In genomic region chr12:85288486-85289156, GRCm38 (mm10) we compare ENCODE assay signal across 8 mouse cellular contexts. TPM values are rescaled to one million over a fixed set of nuclear protein-coding genes. Genes with fewer than 3 reads are reported as not detected.
A peak's percentile ranks its signal among the peaks of the same experiment; 100 is the strongest.
DNase-seq lines count a peak whose midpoint lies in the region; ATAC-seq lines count a peak whose summit lies in the region.

Gene Zc2hc1c (plus strand): TSS chr12:85288591.

- no peaks in the 10 kb centered on the region for H3K27me3 ChIP-seq in forebrain, embryonic 15.5 days
- H3K27me3 ChIP-seq in liver, embryonic 16.5 days (ENCODE audit: control insufficient read depth, insufficient read depth, low read depth, low read length) = peaks cover 7% of the 10 kb centered on the region
- H3K27me3 ChIP-seq in neural tube, embryonic 12.5 days (replicated peaks) = no peaks in the 10 kb centered on the region
- no peaks in the 10 kb centered on the region for H3K27me3 ChIP-seq in stomach, embryonic 16.5 days (ENCODE audit: control insufficient read depth, insufficient read depth, low read length)

- H3K27ac ChIP-seq in forebrain, embryonic 15.5 days (replicated peaks) = no peak within 1 kb of the TSS
- H3K27ac ChIP-seq in liver, embryonic 16.5 days (ENCODE audit: low read length) = no peak within 1 kb of the TSS
- H3K27ac ChIP-seq in neural tube, embryonic 12.5 days = no peak within 1 kb of the TSS
- H3K27ac ChIP-seq in stomach, embryonic 16.5 days (ENCODE audit: low read length) = peak within 1 kb of the TSS; percentile 83

- no peaks in the 10 kb centered on the region for H3K9me3 ChIP-seq in forebrain, embryonic 15.5 days
- no peaks in the 10 kb centered on the region for H3K9me3 ChIP-seq in liver, embryonic 16.5 days (replicated peaks; ENCODE audit: control insufficient read depth, low read length)
- no peaks in the 10 kb centered on the region for H3K9me3 ChIP-seq in neural tube, embryonic 12.5 days
- H3K9me3 ChIP-seq in stomach, embryonic 16.5 days (replicated peaks; ENCODE audit: control insufficient read depth, low read length) = no peaks in the 10 kb centered on the region

- intact Hi-C loops in heart, postnatal 14 days (cut with DNase I) = loop anchor here (5.0 kb wide), 2 partner anchors 116 to 146 kb away; no protein-coding TSS in a partner anchor

- 2% methylated on average over 31 of the region's 31 CpGs for WGBS in forebrain, embryonic 15.5 days
- 6% methylated on average over 30 of the region's 31 CpGs for WGBS in liver, embryonic 16.5 days (ENCODE audit: insufficient replicate concordance)
- 3% methylated on average over 30 of the region's 31 CpGs for WGBS in neural tube, embryonic 12.5 days
- 3% methylated on average over 31 of the region's 31 CpGs for WGBS in stomach, embryonic 16.5 days

- ATAC-seq in forebrain, embryonic 15.5 days (replicated peaks) = peak; percentile 90
- peak; percentile 85 for ATAC-seq in liver, embryonic 16.5 days (ENCODE audit: low read depth)
- peak; percentile 78 for ATAC-seq in neural tube, embryonic 12.5 days (ENCODE audit: low FRiP score, low read depth)
- ATAC-seq in stomach, embryonic 16.5 days (ENCODE audit: insufficient read depth, low FRiP score) = peak; percentile 88

- H3K4me2 ChIP-seq in forebrain, embryonic 15.5 days (replicated peaks) = peak within 1 kb of the TSS; percentile 76
- H3K4me2 ChIP-seq in liver, embryonic 16.5 days (ENCODE audit: low read depth, low read length) = peak within 1 kb of the TSS; percentile 77
- H3K4me2 ChIP-seq in neural tube, embryonic 12.5 days (replicated peaks) = peak within 1 kb of the TSS; percentile 88
- peak within 1 kb of the TSS; percentile 72 for H3K4me2 ChIP-seq in stomach, embryonic 16.5 days (ENCODE audit: low read depth, low read length)

- no peaks in the 10 kb centered on the region for H3K36me3 ChIP-seq in forebrain, embryonic 15.5 days
- no peaks in the 10 kb centered on the region for H3K36me3 ChIP-seq in liver, embryonic 16.5 days (ENCODE audit: control insufficient read depth, insufficient read depth)
- no peaks in the 10 kb centered on the region for H3K36me3 ChIP-seq in neural tube, embryonic 12.5 days
- H3K36me3 ChIP-seq in stomach, embryonic 16.5 days (ENCODE audit: control insufficient read depth, insufficient read depth, low read length) = no peaks in the 10 kb centered on the region

- peaks cover 15% of the 10 kb centered on the region for H3K4me1 ChIP-seq in forebrain, embryonic 15.5 days
- H3K4me1 ChIP-seq in liver, embryonic 16.5 days (ENCODE audit: control insufficient read depth, low read depth, low read length) = peaks cover 7% of the 10 kb centered on the region
- peaks cover 14% of the 10 kb centered on the region for H3K4me1 ChIP-seq in neural tube, embryonic 12.5 days
- peaks cover 11% of the 10 kb centered on the region; the same call in 1 of the 2 replicates for H3K4me1 ChIP-seq in stomach, embryonic 16.5 days (ENCODE audit: control insufficient read depth, insufficient read depth, low read length)

- peak within 1 kb of the TSS; percentile 46 for H3K4me3 ChIP-seq in forebrain, embryonic 15.5 days
- peak within 1 kb of the TSS; percentile 61 for H3K4me3 ChIP-seq in liver, embryonic 16.5 days (ENCODE audit: low read depth, low read length)
- peak within 1 kb of the TSS; percentile 53 for H3K4me3 ChIP-seq in neural tube, embryonic 12.5 days
- H3K4me3 ChIP-seq in stomach, embryonic 16.5 days (replicated peaks; ENCODE audit: low read length) = peak within 1 kb of the TSS; percentile 55

- peak within 1 kb of the TSS; percentile 38 for H3K9ac ChIP-seq in forebrain, embryonic 15.5 days (replicated peaks)
- peak within 1 kb of the TSS; percentile 54 for H3K9ac ChIP-seq in liver, embryonic 16.5 days (ENCODE audit: low read depth, low read length)
- peak within 1 kb of the TSS; percentile 38; the same call in 1 of the 2 replicates for H3K9ac ChIP-seq in neural tube, embryonic 12.5 days
- H3K9ac ChIP-seq in stomach, embryonic 16.5 days (ENCODE audit: low read length) = peak within 1 kb of the TSS; percentile 74

- peak; percentile 91 for DNase-seq in CD4-positive, CD25-positive, alpha-beta regulatory T cell, adult 2 months (ENCODE audit: low read depth, low spot score)
- DNase-seq in adrenal gland, postnatal 4 days (ENCODE audit: low spot score in 2 of 2) = peak; percentile 46 to 73
- DNase-seq in heart, postnatal 14 days = peak; percentile 91
- DNase-seq in kidney, postnatal 4 days = peak; percentile 93 to 96

RNA-seq across cellular contexts. Expression of gene Zc2hc1c, which starts in this region (rescaled TPM):
- 1 to 10 TPM; 1.4 to 2.0 TPM for total RNA-seq in adrenal gland, postnatal 4 days (2021)
- polyA plus RNA-seq in forebrain, embryonic 15.5 days (2015; fragmentation: Nextera tagmentation; extraction: Ambion mirVana) = 1.1 TPM in 2 replicates
- total RNA-seq in heart, postnatal 14 days (2021) = 1 to 10 TPM; 1.5 to 2.2 TPM
- polyA plus RNA-seq in liver, embryonic 16.5 days (2015; fragmentation: Nextera tagmentation; extraction: Ambion mirVana) = 0.08 and 0.13 TPM in 2 replicates
- 1.1 and 1.2 TPM in 2 replicates for polyA plus RNA-seq in neural tube, embryonic 12.5 days (2016; fragmentation: Nextera tagmentation; extraction: Ambion mirVana)
- polyA plus RNA-seq in stomach, embryonic 16.5 days (2015; fragmentation: Nextera tagmentation; extraction: Ambion mirVana) = 2.0 and 2.1 TPM in 2 replicates

Comparison
In these comparisons a context has a peak if more than half of its experiments do, and no peak if none do; other contexts are left out.
1. Peak in ATAC-seq, H3K4me3 ChIP-seq, H3K9ac ChIP-seq and H3K4me2 ChIP-seq in liver, embryonic 16.5 days; RNA of the gene not detected or under 1 TPM.